Mouse (Mus musculus) ES-Bruce4 (cell line): Measurements from ENCODE around the gene Gab2.

Experiments used
- CTCF ChIP-seq: IDR thresholded peaks from one replicate; pipeline ENCODE4 v1.8.1; 2011; ENCODE audit warnings: low read depth, low read length
- EP300 ChIP-seq: IDR thresholded peaks from 2 replicates; pipeline ENCODE4 v1.6.1; 2011; ENCODE audit warnings: low read depth, low read length; ENCODE audit not compliant: insufficient read depth
- POLR2A ChIP-seq: IDR thresholded peaks from one replicate; pipeline ENCODE4 v1.8.1; 2011; ENCODE audit warnings: low read length; ENCODE audit not compliant: insufficient read depth

DNA sequence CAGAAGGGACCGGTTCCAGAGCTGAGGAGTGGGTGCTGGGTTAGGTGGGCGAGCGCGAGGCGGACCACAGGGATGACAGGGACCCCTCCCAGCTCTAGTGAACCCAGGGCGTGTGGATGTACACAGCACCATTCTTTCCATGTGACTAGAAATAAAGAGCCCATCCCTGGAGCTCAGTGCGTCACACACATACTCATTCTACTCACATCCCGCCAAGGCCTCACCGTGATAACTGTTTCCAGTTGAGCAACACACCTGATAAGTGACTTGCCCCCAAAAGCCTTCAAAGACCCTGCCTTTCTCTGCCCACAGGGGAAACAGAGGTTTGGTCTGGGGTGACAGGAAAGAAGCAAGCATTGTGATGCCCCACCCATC is 251.3 kb downstream of the Gab2 start:
- TF ChIP-seq CTCF (no peak), EP300 (no peak), POLR2A (no peak)
